Mouse (Mus musculus): ENCODE measurements around the gene Nat8f4. TPM values are rescaled to one million over a fixed set of nuclear protein-coding genes. Genes with fewer than 3 reads are reported as not detected.
"Not testable (repeated sequence)": the region's sequence is repeated elsewhere in the genome, so short reads cannot be mapped to it uniquely, and the experiment has no call there.

Gene Nat8f4
- polyA plus RNA-seq, 1 experiment = 1.8 TPM

DNA sequence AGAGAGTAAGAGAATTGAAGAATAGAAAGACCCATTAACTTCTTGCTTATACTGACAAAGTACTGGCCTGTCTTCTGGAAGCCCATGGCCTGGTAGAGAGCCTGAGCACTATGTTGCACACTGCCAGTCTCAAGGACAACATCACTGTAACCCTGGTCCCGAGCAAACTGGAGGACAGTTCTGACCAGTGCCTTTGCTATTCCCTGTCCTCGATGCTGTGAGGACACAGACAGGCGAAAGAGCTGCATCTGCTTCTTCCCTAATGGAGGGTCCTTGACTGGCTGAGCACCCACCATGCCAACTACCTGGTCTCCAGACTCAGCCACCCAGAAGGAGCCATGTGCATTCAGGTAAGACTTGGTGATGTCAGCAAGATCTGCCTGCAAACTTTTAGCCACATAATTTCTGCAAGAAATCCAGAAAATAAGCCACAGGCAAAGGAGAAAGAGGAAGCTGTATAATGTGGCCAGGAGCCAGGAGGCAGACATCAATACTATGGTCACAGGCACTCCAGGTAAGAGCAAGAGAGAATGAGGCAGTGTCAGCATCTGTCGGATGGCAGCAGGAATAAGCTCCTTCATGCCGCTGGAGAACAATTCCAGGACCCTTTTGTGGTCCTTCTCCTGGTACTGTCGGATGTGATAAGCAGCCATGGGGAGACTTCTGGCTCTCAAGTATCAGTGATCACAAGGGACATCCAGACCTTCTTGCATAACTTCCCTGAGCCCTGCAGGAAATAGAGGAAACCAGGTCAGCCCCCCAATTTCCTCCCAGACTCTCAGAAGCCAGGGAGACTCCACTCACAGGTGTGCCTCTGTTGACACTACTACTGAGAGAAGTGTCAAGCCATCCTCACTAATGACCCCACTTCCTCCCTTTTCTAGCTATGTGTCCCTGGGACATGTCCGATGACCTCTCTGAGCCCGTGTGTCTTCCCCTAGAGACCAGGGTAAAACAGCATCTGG is 36.7 kb downstream of the Nat8f4 start:
- H3K4me1 ChIP-seq (ENCODE audit: control insufficient read depth, insufficient read depth, insufficient read length) = no peaks in the 10 kb centered on the region
- H3K36me3 ChIP-seq (ENCODE audit: control insufficient read depth, insufficient read depth, low read length) = no peaks in the 10 kb centered on the region
- TF ChIP-seq POLR2A (IDR thresholded peaks at IDR 0.05; ENCODE audit: low read depth, low read length) (no peak), CTCF (IDR thresholded peaks at IDR 0.05; ENCODE audit: extremely low read depth, insufficient read depth, insufficient read length, insufficient replicate concordance) (no peak)
- DNase-seq (ENCODE audit: low read depth in 1 of 2, low spot score in 2 of 2) = no peak
- 44% methylated on average over 8 of the region's 8 CpGs for WGBS
- H3K4me3 ChIP-seq (ENCODE audit: extremely low read depth, insufficient read depth, insufficient read length) = no peak overlapping the region
- no peak overlapping the region for H3K27ac ChIP-seq (ENCODE audit: insufficient read depth, low read length)
- H3K27me3 ChIP-seq (ENCODE audit: control insufficient read depth, insufficient read depth, low read length) = no peaks in the 10 kb centered on the region

DNA sequence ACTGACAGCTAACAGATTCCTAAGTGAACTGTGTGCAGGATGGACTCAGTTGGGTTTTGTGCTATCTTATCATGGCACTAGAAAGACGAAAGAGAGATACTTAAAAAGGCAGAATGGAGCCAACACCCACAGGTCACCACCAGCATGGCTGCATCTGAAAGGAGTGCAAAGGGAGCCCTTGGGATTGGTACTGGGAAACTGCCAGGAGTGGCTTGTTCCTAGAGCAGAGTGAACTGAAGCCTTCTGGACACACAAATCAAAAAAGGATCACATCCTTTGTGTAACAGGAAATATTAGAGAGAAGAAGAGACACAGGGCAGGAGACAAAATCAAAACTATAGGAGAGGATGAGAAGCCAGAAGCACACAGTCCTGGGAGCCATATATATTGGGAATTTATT is 37.7 kb downstream of the Nat8f4 start:
- H3K4me1 ChIP-seq (ENCODE audit: control insufficient read depth, insufficient read depth, insufficient read length); H3K36me3 ChIP-seq (ENCODE audit: control insufficient read depth, insufficient read depth, low read length); H3K27ac ChIP-seq (ENCODE audit: insufficient read depth, low read length); H3K27me3 ChIP-seq (ENCODE audit: control insufficient read depth, insufficient read depth, low read length); H3K4me3 ChIP-seq (ENCODE audit: extremely low read depth, insufficient read depth, insufficient read length); DNase-seq (ENCODE audit: low read depth in 1 of 2, low spot score in 2 of 2): not testable (repeated sequence)
- 71% methylated on average over 1 of the region's 1 CpGs for WGBS

DNA sequence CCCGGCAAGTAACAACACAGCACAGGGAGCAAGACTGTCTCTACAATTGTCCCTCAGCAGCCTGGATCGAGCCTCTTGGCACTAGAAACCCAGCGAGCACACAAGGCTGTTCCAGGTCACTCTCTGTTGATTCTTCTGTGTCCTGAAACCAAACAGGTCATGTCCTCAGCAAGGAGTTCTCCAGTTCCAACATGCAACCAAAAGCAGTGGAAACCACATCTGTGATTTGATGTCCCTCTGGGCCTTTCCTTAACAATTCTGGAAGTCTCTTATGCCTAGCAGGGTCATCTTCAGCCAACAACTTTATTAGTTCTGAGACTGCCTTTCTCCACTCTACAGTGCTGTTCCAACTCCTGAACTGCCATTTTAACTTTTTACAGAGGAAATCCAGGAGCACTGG is 38.5 kb downstream of the Nat8f4 start:
- H3K27me3 ChIP-seq (ENCODE audit: control insufficient read depth, insufficient read depth, low read length); H3K4me3 ChIP-seq (ENCODE audit: extremely low read depth, insufficient read depth, insufficient read length); H3K27ac ChIP-seq (ENCODE audit: insufficient read depth, low read length); DNase-seq (ENCODE audit: low read depth in 1 of 2, low spot score in 2 of 2); H3K4me1 ChIP-seq (ENCODE audit: control insufficient read depth, insufficient read depth, insufficient read length); H3K36me3 ChIP-seq (ENCODE audit: control insufficient read depth, insufficient read depth, low read length): not testable (repeated sequence)
- WGBS = 92% methylated on average over 3 of the region's 3 CpGs

DNA sequence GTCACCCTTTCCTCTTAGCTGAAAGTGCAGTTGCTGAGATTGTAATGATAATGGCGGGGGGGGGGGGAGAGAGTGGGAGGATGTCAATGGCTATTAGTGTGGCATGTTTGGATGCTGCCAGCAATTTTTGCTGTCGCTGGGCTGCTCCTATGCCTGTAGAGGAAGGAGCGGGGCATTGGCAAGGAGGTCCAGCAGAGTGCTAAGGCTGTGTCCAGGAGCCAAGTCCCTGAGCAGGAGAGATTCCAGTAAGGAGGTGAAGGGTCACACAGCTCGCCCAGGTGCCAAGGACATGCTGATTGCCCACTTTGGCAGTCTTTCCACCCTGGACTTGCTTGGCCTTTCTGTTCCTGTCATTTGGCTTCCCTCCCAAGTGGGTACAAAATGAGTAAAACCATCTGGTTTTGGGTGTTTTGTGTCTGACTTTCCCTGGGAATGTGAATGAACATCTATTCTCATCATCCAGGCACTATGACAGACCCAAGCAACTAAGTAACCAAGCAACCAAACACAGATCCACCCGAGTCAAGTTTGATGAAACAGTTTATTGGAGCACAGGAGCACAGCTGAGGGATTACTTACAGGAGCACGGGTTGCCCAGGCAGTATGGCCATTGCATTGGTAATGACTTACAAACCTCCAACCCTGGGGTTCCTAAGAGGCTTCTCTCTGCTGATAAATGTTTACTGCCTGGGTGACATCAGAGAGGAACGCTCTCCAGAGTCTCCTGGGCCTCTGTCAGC is 39.6 kb downstream of the Nat8f4 start:
- not testable (repeated sequence) for H3K4me3 ChIP-seq (ENCODE audit: extremely low read depth, insufficient read depth, insufficient read length); H3K27me3 ChIP-seq (ENCODE audit: control insufficient read depth, insufficient read depth, low read length); DNase-seq (ENCODE audit: low read depth in 1 of 2, low spot score in 2 of 2); H3K4me1 ChIP-seq (ENCODE audit: control insufficient read depth, insufficient read depth, insufficient read length); H3K27ac ChIP-seq (ENCODE audit: insufficient read depth, low read length); H3K36me3 ChIP-seq (ENCODE audit: control insufficient read depth, insufficient read depth, low read length)
- WGBS = 76% methylated on average over 6 of the region's 7 CpGs

DNA sequence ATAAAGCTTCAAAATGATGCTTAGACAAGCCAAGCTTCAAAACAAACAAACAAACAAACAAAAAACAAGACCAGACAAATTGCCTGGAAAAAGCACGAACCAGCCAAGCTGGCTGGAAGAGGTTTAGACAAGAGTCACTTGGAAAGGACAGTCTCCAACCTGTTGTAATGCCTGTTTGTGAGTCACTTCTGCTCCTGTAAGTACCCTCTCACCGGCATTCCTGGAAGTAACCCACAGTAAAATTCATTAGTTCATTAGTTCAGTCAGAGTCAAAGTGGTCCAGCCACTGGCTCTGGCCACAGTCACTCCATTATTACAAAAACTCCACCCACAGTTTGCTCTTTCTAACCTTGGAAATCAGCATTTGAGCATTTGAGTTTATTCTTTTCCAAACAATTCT is 40.8 kb downstream of the Nat8f4 start:
- H3K4me3 ChIP-seq (ENCODE audit: extremely low read depth, insufficient read depth, insufficient read length) = no peak overlapping the region
- 87% methylated on average over 2 of the region's 2 CpGs for WGBS
- TF ChIP-seq POLR2A (IDR thresholded peaks at IDR 0.05; ENCODE audit: low read depth, low read length) (no peak), CTCF (IDR thresholded peaks at IDR 0.05; ENCODE audit: extremely low read depth, insufficient read depth, insufficient read length, insufficient replicate concordance) (no peak)
- no peaks in the 10 kb centered on the region for H3K27me3 ChIP-seq (ENCODE audit: control insufficient read depth, insufficient read depth, low read length)
- no peaks in the 10 kb centered on the region for H3K36me3 ChIP-seq (ENCODE audit: control insufficient read depth, insufficient read depth, low read length)
- no peaks in the 10 kb centered on the region for H3K4me1 ChIP-seq (ENCODE audit: control insufficient read depth, insufficient read depth, insufficient read length)
- H3K27ac ChIP-seq (ENCODE audit: insufficient read depth, low read length) = no peak overlapping the region
- no peak for DNase-seq (ENCODE audit: low read depth in 1 of 2, low spot score in 2 of 2)

DNA sequence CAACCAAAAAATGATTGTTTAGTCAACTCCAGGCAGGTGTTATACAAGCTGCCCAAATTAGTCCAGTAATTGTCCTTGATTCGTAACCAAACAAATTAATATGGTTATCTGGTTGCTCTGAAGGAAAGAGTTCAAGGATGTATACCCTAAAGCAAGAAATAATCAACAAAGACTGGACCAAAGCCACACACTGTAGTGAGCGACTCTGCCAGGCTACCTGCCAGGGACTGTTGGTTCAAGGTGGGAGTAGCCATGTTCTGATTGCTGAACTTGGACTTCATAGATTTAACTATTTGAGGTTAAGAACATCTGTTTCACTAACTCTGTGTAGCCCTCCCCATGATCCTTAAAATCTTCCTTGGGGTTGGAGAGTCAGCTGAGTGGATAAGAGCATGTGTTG is 41.5 kb downstream of the Nat8f4 start:
- 81% methylated on average over 2 of the region's 2 CpGs for WGBS
- no peak for DNase-seq (ENCODE audit: low read depth in 1 of 2, low spot score in 2 of 2)

DNA sequence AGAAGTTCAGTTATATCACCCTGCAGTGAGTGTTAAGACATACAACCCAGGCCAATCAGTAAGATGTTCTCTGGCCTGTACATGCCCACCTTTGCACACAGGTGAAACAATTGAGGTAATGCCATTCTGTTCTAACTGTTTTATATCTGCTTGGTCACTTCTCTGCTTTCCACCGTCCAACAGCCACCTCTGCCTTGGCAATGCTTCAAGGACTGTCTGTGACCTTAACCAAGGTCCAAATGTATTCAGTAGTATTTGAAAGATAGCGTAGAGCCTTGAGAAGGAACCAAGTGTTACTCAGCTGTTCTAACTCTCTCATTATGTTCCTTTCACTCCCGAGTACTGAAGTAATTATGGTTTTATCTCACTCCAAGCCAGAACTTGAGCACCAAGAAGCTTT is 42.1 kb downstream of the Nat8f4 start:
- 86% methylated on average over 3 of the region's 3 CpGs for WGBS
- Histone ChIP-seq H3K4me1 (ENCODE audit: control insufficient read depth, insufficient read depth, insufficient read length) (no peaks in the 10 kb centered on the region), H3K27me3 (ENCODE audit: control insufficient read depth, insufficient read depth, low read length) (no peaks in the 10 kb centered on the region), H3K4me3 (ENCODE audit: extremely low read depth, insufficient read depth, insufficient read length) (no peak overlapping the region), H3K27ac (ENCODE audit: insufficient read depth, low read length) (no peak overlapping the region), H3K36me3 (ENCODE audit: control insufficient read depth, insufficient read depth, low read length) (no peaks in the 10 kb centered on the region)
- no peak for DNase-seq (ENCODE audit: low read depth in 1 of 2, low spot score in 2 of 2)
- TF ChIP-seq CTCF (IDR thresholded peaks at IDR 0.05; ENCODE audit: extremely low read depth, insufficient read depth, insufficient read length, insufficient replicate concordance) = no peak
- TF ChIP-seq POLR2A (IDR thresholded peaks at IDR 0.05; ENCODE audit: low read depth, low read length) = no peak

More for the DNA sequence above, 41.5 kb downstream of the Nat8f4 start:
- no peaks in the 10 kb centered on the region for H3K4me1 ChIP-seq (ENCODE audit: control insufficient read depth, insufficient read depth, insufficient read length)
- TF ChIP-seq POLR2A (IDR thresholded peaks at IDR 0.05; ENCODE audit: low read depth, low read length) (no peak), CTCF (IDR thresholded peaks at IDR 0.05; ENCODE audit: extremely low read depth, insufficient read depth, insufficient read length, insufficient replicate concordance) (no peak)
- no peaks in the 10 kb centered on the region for H3K36me3 ChIP-seq (ENCODE audit: control insufficient read depth, insufficient read depth, low read length)
- no peaks in the 10 kb centered on the region for H3K27me3 ChIP-seq (ENCODE audit: control insufficient read depth, insufficient read depth, low read length)
- no peak overlapping the region for H3K4me3 ChIP-seq (ENCODE audit: extremely low read depth, insufficient read depth, insufficient read length)
- no peak overlapping the region for H3K27ac ChIP-seq (ENCODE audit: insufficient read depth, low read length)

Data from spleen, adult 2 months (tissue).